Mouse (Mus musculus): ENCODE measurements around the gene Pou3f4. TPM values are rescaled to one million over a fixed set of nuclear protein-coding genes. Genes with fewer than 3 reads are reported as not detected.

Pou3f4 gene
- polyA plus RNA-seq (2012; rRNA removed; ENCODE audit: low replicate concordance): 0.04 and 0.06 TPM in 2 replicates

GRCm38 (mm10) chrX:110814151-110814571 is at the start of gene Pou3f4:
Gene Pou3f4 (plus strand): TSS chrX:110814280.

All from subcutaneous adipose tissue, adult 2 months (tissue).